Mouse (Mus musculus) heart, embryonic 16.5 days (tissue): ENCODE measurements around the gene Rsph6a. TPM values are rescaled to one million over a fixed set of nuclear protein-coding genes. Genes with fewer than 3 reads are reported as not detected.
"Not testable (repeated sequence)": the region's sequence is repeated elsewhere in the genome, so short reads cannot be mapped to it uniquely, and the experiment has no call there.

Experiments
- ATAC-seq: fragments of 200-750 bp; cut with Nextera tagmentation; replicated peaks from 2 replicates; pipeline ENCODE4 v1.8.0; 2017; ENCODE audit warnings: moderate number of reproducible peaks; ENCODE audit not compliant: insufficient read depth, low FRiP score; ENCODE audit errors: extremely low read depth
- H3K27ac ChIP-seq: fragments of 300-500 bp; sonication (generic); 2 replicates; pipeline ENCODE4 v1.5.1; 2014; ENCODE audit warnings: mild to moderate bottlenecking, low read length, control low read depth, moderate library complexity
- H3K27me3 ChIP-seq: fragments of 300-500 bp; sonication (generic); 2 replicates; pipeline ENCODE4 v1.6.1; 2014; ENCODE audit warnings: low read length, mixed read lengths; ENCODE audit not compliant: control insufficient read depth, insufficient read depth
- H3K36me3 ChIP-seq: fragments of 300-500 bp; sonication (generic); 2 replicates; pipeline ENCODE4 v1.6.1; 2014; ENCODE audit not compliant: control insufficient read depth, insufficient read depth
- H3K4me1 ChIP-seq: fragments of 300-500 bp; sonication (generic); 2 replicates; pipeline ENCODE4 v1.6.1; 2014; ENCODE audit warnings: low read length, mixed read lengths; ENCODE audit not compliant: control insufficient read depth, insufficient read depth
- H3K4me2 ChIP-seq: fragments of 300-500 bp; sonication (generic); 2 replicates; pipeline ENCODE4 v1.6.1; 2014; ENCODE audit warnings: low read depth, mild to moderate bottlenecking, control low read depth, low read length
- H3K4me3 ChIP-seq: fragments of 300-500 bp; sonication (generic); 2 replicates; pipeline ENCODE4 v1.5.1; 2014; ENCODE audit warnings: mild to moderate bottlenecking, control low read depth, low read length
- H3K9ac ChIP-seq: fragments of 300-500 bp; sonication (generic); 2 replicates; pipeline ENCODE4 v1.6.1; 2014; ENCODE audit warnings: low read length, control low read depth
- H3K9me3 ChIP-seq: fragments of 300-500 bp; sonication (generic); replicated peaks from 2 replicates; pipeline ENCODE4 v1.6.1; 2016; ENCODE audit warnings: low read length; ENCODE audit not compliant: control insufficient read depth
- WGBS: fragments of 180-500 bp; shearing (Covaris S2); extraction: QIAGEN DNeasy Blood & Tissue Kit; methylation state at CpG from one replicate; pipeline ENCODE4 v1.1.7; 2014; 5-methylcytosine and 5-hydroxymethylcytosine counted together
- polyA plus RNA-seq: library from polyadenylated mRNA; unstranded; fragments of >200 nt; fragmentation: Nextera tagmentation; extraction: Ambion mirVana; gene quantifications from 2 replicates; pipeline ENCODE4 v1.2.1, GENCODE M21; 2015

The Rsph6a gene
- polyA plus RNA-seq, 1 experiment from 2014 or later = not detected

DNA sequence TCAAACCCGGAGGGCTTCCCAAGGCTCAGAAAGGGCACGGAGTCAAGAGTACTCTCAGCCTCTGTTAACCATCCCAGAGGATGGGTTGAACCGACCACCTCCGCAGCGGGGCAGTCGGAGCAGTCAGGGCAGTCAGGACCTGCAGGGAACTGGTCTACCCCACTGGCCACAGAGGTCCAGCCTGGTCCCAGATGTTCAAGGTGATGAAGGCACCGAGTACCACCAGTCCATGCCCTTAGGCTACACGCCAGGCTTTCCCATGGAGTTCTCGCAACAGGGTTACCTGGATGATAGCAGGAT lies 237 bp downstream of the Rsph6a start:
- no peak overlapping the region for H3K4me3 ChIP-seq
- H3K27me3 ChIP-seq = no peaks in the 10 kb centered on the region
- 70% methylated on average over 9 of the region's 9 CpGs for WGBS
- no peak for ATAC-seq
- no peak overlapping the region for H3K27ac ChIP-seq
- H3K4me2 ChIP-seq = peak overlapping the region; percentile 39
- no peak overlapping the region for H3K9ac ChIP-seq
- no peaks in the 10 kb centered on the region; the same call in 1 of the 2 replicates for H3K4me1 ChIP-seq
- no peaks in the 10 kb centered on the region for H3K9me3 ChIP-seq
- H3K36me3 ChIP-seq = peaks cover 17% of the 10 kb centered on the region

DNA sequence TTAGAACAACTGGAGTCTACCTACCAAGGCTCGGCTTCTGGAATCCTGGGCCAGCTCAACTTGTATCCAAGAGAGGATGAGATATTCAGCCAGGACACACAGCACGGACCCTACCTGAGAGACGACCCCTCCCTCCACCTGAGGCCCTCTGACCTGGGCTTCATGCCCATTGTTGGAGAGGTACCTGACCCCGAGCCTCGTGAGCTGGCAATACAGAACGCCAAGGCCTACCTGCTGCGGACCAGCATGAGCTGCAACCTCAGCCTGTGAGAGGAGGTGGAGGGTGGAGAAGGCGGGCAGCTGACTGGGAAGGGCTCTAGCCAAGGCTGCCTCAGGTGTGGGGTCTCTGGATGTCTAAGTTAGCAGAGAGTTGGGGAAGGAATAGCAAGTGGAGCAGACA lies 618 bp downstream of the Rsph6a start:
- H3K36me3 ChIP-seq = peaks cover 14% of the 10 kb centered on the region
- no peaks in the 10 kb centered on the region for H3K27me3 ChIP-seq
- no peak overlapping the region for H3K27ac ChIP-seq
- WGBS = 91% methylated on average over 8 of the region's 8 CpGs
- H3K9me3 ChIP-seq = no peaks in the 10 kb centered on the region
- H3K4me3 ChIP-seq = no peak overlapping the region
- H3K4me2 ChIP-seq = no peak overlapping the region
- H3K4me1 ChIP-seq = no peaks in the 10 kb centered on the region; the same call in 1 of the 2 replicates
- ATAC-seq = no peak
- H3K9ac ChIP-seq = no peak overlapping the region

- H3K9me3 ChIP-seq = no peaks in the 10 kb centered on the region
- peaks cover 2% of the 10 kb centered on the region; the same call in 1 of the 2 replicates for H3K36me3 ChIP-seq
- H3K27me3 ChIP-seq = no peaks in the 10 kb centered on the region
- H3K9ac ChIP-seq = no peak overlapping the region
- 75% methylated on average over 10 of the region's 10 CpGs for WGBS
- H3K4me3 ChIP-seq = no peak overlapping the region
- no peak overlapping the region for H3K27ac ChIP-seq
- ATAC-seq = no peak
- no peaks in the 10 kb centered on the region; the same call in 1 of the 2 replicates for H3K4me1 ChIP-seq
- no peak overlapping the region for H3K4me2 ChIP-seq
Observed at GRCm38 (mm10) chr7:19057405-19057804, 2.9 kb downstream of the Rsph6a start.

DNA sequence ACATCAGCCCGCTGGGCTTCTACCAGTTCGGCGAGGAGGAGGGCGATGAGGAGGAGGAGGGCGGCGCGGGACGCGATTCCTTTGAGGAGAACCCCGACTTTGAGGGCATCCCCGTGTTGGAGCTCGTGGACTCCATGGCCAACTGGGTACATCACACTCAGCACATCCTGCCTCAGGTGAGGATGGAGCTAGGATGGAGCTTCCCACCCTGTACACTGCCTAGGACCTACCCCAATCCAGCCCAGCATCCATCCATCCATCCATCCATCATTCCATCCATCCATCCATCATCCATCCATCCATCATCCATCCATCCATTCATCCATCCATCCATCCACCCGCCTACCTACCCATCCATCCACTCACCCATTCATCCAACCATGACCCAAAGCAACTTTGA lies 11.4 kb downstream of the Rsph6a start:
- Histone ChIP-seq H3K36me3 (no peaks in the 10 kb centered on the region), H3K9me3 (0 out of 2 replicates have a peak, but pooled peaks cover 4% of the 10 kb centered on the region), H3K9ac (no peak overlapping the region), H3K4me1 (no peaks in the 10 kb centered on the region), H3K4me2 (no peak overlapping the region), H3K27me3 (peaks cover 33% of the 10 kb centered on the region), H3K27ac (no peak overlapping the region), H3K4me3 (peak overlapping the region; percentile 5; the same call in 1 of the 2 replicates)
- no peak for ATAC-seq
- 37% methylated on average over 13 of the region's 13 CpGs for whole genome bisulfite sequencing

DNA sequence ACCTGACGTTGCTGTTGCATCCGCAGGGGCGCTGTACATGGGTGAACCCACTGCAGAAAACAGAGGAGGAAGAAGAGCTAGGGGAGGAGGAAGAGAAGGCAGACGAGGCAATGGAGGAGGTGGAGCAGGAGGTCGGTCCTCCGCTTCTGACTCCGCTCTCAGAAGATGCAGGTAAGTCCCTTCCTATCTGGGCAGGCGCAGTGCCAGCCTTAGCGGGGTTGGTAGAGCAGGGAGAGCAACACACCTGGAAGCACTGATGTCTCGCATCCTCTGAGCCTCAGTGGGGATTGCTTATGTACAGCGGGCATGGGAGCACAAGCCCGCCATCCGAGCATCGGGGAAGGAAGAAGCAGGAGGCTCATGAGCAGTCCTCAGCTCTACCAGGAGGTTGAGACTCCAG lies 12.6 kb downstream of the Rsph6a start:
- no peaks in the 10 kb centered on the region for H3K36me3 ChIP-seq
- H3K27me3 ChIP-seq = peaks cover 33% of the 10 kb centered on the region
- H3K9ac ChIP-seq = no peak overlapping the region
- no peak for ATAC-seq
- H3K4me2 ChIP-seq = no peak overlapping the region
- WGBS = 38% methylated on average over 14 of the region's 14 CpGs
- H3K4me3 ChIP-seq = no peak overlapping the region
- no peaks in the 10 kb centered on the region for H3K4me1 ChIP-seq
- 0 out of 2 replicates have a peak, but pooled peaks cover 4% of the 10 kb centered on the region for H3K9me3 ChIP-seq
- H3K27ac ChIP-seq = no peak overlapping the region

DNA sequence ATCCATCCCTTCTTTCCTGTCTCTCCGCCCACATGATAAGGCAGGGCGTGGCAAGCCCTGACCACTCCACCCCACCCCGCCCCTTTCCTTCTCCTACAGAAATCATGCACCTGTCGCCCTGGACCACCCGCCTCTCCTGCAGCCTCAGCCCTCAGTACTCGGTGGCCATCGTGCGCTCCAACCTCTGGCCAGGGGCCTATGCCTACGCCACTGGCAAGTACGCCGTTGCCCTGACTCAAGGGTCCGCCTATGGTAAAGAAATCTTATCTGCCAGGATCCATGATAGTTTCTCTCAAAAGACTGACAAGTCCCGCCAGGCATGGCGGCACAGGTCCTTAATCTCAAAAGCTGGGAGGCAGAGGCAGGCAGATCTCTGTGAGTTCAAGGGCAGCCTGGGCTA lies 13.4 kb downstream of the Rsph6a start:
- WGBS = 57% methylated on average over 13 of the region's 14 CpGs
- Histone ChIP-seq H3K4me3 (no peak overlapping the region), H3K27me3 (peaks cover 33% of the 10 kb centered on the region), H3K4me1 (no peaks in the 10 kb centered on the region), H3K9me3 (0 out of 2 replicates have a peak, but pooled peaks cover 4% of the 10 kb centered on the region), H3K9ac (no peak overlapping the region), H3K27ac (no peak overlapping the region), H3K4me2 (no peak overlapping the region), H3K36me3 (no peaks in the 10 kb centered on the region)
- no peak for ATAC-seq

DNA sequence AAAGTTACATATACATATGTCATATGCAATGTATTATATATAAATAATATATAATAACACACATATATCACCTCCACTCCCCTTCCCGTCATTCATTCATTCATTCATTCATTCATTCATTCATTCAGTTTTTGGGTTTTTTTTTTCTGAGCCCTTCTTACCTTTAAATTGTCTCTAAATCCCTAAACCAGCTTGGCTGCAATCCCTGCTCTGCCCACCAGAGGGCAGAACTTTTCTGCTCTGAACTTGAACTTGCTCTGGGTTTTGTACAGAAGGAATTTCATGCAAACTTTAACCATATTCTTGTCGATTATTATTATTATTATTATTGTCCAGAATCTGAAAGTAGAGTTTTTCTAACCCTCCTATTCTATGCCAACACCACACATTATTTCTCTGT lies 14.2 kb downstream of the Rsph6a start:
- Histone ChIP-seq H3K27ac (no peak overlapping the region), H3K36me3 (no peaks in the 10 kb centered on the region), H3K4me3 (no peak overlapping the region), H3K4me2 (no peak overlapping the region), H3K9ac (no peak overlapping the region), H3K4me1 (no peaks in the 10 kb centered on the region), H3K9me3 (0 out of 2 replicates have a peak, but pooled peaks cover 4% of the 10 kb centered on the region), H3K27me3 (peaks cover 33% of the 10 kb centered on the region)
- 2% methylated on average over 2 of the region's 2 CpGs for WGBS
- no peak for ATAC-seq

GRCm38 (mm10) chr7:19069500-19069899 lies 15.0 kb downstream of the Rsph6a start:
- no peaks in the 10 kb centered on the region for H3K36me3 ChIP-seq
- no peak overlapping the region for H3K4me3 ChIP-seq
- no peak overlapping the region for H3K27ac ChIP-seq
- H3K4me1 ChIP-seq = no peaks in the 10 kb centered on the region
- no peak for ATAC-seq
- no peak overlapping the region for H3K4me2 ChIP-seq
- H3K9ac ChIP-seq = no peak overlapping the region
- WGBS = 45% methylated on average over 3 of the region's 3 CpGs
- 0 out of 2 replicates have a peak, but pooled peaks cover 4% of the 10 kb centered on the region for H3K9me3 ChIP-seq
- H3K27me3 ChIP-seq = peaks cover 30% of the 10 kb centered on the region

DNA sequence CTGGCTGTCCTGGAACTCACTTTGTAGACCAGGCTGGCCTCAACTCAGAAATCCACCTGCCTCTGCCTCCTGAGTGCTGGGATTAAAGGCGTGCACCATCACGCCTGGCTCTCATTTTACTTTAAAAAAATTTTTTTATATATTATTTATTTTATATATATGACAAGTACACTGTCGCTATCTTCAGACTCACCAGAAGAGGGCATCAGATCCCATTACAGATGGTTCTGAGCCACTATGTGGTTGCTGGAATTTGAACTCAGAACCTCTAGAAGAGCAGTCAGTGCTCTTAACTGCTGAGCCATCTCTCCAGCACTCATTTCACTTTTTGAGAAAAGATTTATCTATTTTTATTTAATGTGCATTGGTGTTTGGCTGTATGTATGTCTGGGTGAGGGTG lies 16.5 kb downstream of the Rsph6a start:
- H3K4me2 ChIP-seq, H3K9me3 ChIP-seq, H3K9ac ChIP-seq, H3K27ac ChIP-seq, H3K4me1 ChIP-seq, H3K36me3 ChIP-seq, ATAC-seq, H3K4me3 ChIP-seq: not testable (repeated sequence)
- WGBS = 60% methylated on average over 3 of the region's 3 CpGs
- H3K27me3 ChIP-seq = peaks cover 15% of the 10 kb centered on the region

- H3K9me3 ChIP-seq = no peaks in the 10 kb centered on the region
- peaks cover 3% of the 10 kb centered on the region for H3K36me3 ChIP-seq
- peaks cover 20% of the 10 kb centered on the region for H3K4me1 ChIP-seq
- ATAC-seq = no peak
- WGBS = 73% methylated on average over 9 of the region's 9 CpGs
- H3K9ac ChIP-seq = no peak overlapping the region
- no peak overlapping the region for H3K4me2 ChIP-seq
- H3K27me3 ChIP-seq = no peaks in the 10 kb centered on the region
- no peak overlapping the region for H3K4me3 ChIP-seq
- H3K27ac ChIP-seq = no peak overlapping the region
Observed at GRCm38 (mm10) chr7:19073504-19073903, 19.0 kb downstream of the Rsph6a start.
